Mouse (Mus musculus): ENCODE results near the gene Nkx6-2. TPM values are rescaled to one million over a fixed set of nuclear protein-coding genes. Genes with fewer than 3 reads are reported as not detected.

Gene Nkx6-2
- polyA plus RNA-seq (2011; ENCODE audit: insufficient read depth, insufficient read length, low read depth, missing spikeins): 1.2 and 1.4 TPM in 2 replicates

DNA sequence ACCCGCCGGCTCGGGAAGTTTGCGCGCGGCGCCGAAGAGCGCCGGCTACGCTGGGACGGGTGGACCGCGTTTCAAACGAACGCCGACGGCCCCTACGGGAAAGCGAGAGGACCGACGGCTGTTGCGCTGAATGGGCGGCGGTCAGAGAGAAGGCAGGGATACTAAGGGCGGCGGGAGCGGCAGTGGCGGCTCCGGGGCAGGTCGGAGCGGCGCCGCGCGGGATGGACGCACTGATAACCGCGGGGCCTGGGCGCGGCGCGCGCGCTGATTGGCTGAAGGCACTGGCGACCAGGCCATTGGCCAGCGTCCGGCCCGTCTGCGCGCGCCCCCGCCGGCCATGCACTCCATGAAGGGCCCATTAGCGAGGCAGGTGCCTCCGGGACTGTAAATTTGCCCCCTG, at the start of gene Nkx6-2:
TSS of gene Nkx6-2 (minus strand) at position 203 of the 400 bp plus-strand sequence.
- peaks cover 4% of the 10 kb centered on the region; the same call in 1 of the 2 replicates for H3K27me3 ChIP-seq (ENCODE audit: control insufficient read depth, insufficient read depth, low read length, poor library complexity, severe bottlenecking)
- H3K36me3 ChIP-seq (ENCODE audit: control insufficient read depth, insufficient read depth, low read length, poor library complexity, severe bottlenecking): no peaks in the 10 kb centered on the region
- no peaks in the 10 kb centered on the region for H3K9me3 ChIP-seq (replicated peaks; ENCODE audit: control insufficient read depth, insufficient read depth, low read length, poor library complexity, severe bottlenecking)
- peak within 1 kb of the TSS; percentile 70 for H3K4me3 ChIP-seq (ENCODE audit: low read depth, low read length)
- H3K9ac ChIP-seq (ENCODE audit: low read depth, poor library complexity, severe bottlenecking): peak within 1 kb of the TSS; percentile 63
- peaks cover 8% of the 10 kb centered on the region for H3K4me1 ChIP-seq (ENCODE audit: control insufficient read depth, insufficient read depth, low read length)
- no peak within 1 kb of the TSS for H3K27ac ChIP-seq (ENCODE audit: insufficient read depth, low read length)
- TF ChIP-seq EP300 (IDR thresholded peaks at IDR 0.05; ENCODE audit: insufficient read depth, low read depth, low read length) (no peak), CTCF (IDR thresholded peaks at IDR 0.05; ENCODE audit: low read depth, low read length) (no peak), POLR2A (IDR thresholded peaks at IDR 0.05; ENCODE audit: insufficient read depth, low read length) (no peak)

- Histone ChIP-seq H3K27ac (ENCODE audit: insufficient read depth, low read length) (no peak overlapping the region), H3K4me3 (ENCODE audit: low read depth, low read length) (no peak overlapping the region), H3K27me3 (ENCODE audit: control insufficient read depth, insufficient read depth, low read length, poor library complexity, severe bottlenecking) (no peaks in the 10 kb centered on the region), H3K36me3 (ENCODE audit: control insufficient read depth, insufficient read depth, low read length, poor library complexity, severe bottlenecking) (no peaks in the 10 kb centered on the region), H3K9me3 (replicated peaks; ENCODE audit: control insufficient read depth, insufficient read depth, low read length, poor library complexity, severe bottlenecking) (no peaks in the 10 kb centered on the region), H3K9ac (ENCODE audit: low read depth, poor library complexity, severe bottlenecking) (no peak overlapping the region), H3K4me1 (ENCODE audit: control insufficient read depth, insufficient read depth, low read length) (no peaks in the 10 kb centered on the region)
- no peak for TF ChIP-seq CTCF (IDR thresholded peaks at IDR 0.05; ENCODE audit: low read depth, low read length)
- TF ChIP-seq POLR2A (IDR thresholded peaks at IDR 0.05; ENCODE audit: insufficient read depth, low read length): no peak
- TF ChIP-seq EP300 (IDR thresholded peaks at IDR 0.05; ENCODE audit: insufficient read depth, low read depth, low read length): no peak
These were observed 42.6 kb upstream of the Nkx6-2 start for GRCm38 (mm10) chr7:139625156-139625555.

DNA sequence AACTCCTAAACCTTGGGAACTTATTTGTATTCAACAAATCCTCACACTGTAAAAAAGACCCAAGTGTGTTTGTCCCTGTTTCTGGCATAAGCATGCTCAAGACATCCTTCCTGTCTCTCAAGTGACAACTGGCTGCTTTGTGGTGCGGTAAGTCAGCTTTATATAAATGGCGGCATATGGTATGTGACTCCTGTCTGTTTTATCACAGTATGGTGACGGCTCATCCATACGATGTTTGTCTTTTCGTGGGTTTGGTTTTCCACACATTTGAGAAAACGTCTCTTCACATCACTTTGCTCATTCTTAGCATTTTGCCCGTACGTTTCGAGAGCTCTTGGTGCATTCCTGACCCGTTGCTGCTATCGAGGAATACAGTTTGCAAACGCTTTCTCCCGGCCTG, 40.0 kb upstream of the Nkx6-2 start:
- H3K36me3 ChIP-seq (ENCODE audit: control insufficient read depth, insufficient read depth, low read length, poor library complexity, severe bottlenecking): no peaks in the 10 kb centered on the region
- no peak overlapping the region for H3K9ac ChIP-seq (ENCODE audit: low read depth, poor library complexity, severe bottlenecking)
- no peaks in the 10 kb centered on the region for H3K4me1 ChIP-seq (ENCODE audit: control insufficient read depth, insufficient read depth, low read length)
- H3K9me3 ChIP-seq (replicated peaks; ENCODE audit: control insufficient read depth, insufficient read depth, low read length, poor library complexity, severe bottlenecking): no peaks in the 10 kb centered on the region
- no peaks in the 10 kb centered on the region for H3K27me3 ChIP-seq (ENCODE audit: control insufficient read depth, insufficient read depth, low read length, poor library complexity, severe bottlenecking)
- TF ChIP-seq POLR2A (IDR thresholded peaks at IDR 0.05; ENCODE audit: insufficient read depth, low read length): no peak
- no peak for TF ChIP-seq EP300 (IDR thresholded peaks at IDR 0.05; ENCODE audit: insufficient read depth, low read depth, low read length)
- no peak for TF ChIP-seq CTCF (IDR thresholded peaks at IDR 0.05; ENCODE audit: low read depth, low read length)
- H3K27ac ChIP-seq (ENCODE audit: insufficient read depth, low read length): no peak overlapping the region
- no peak overlapping the region for H3K4me3 ChIP-seq (ENCODE audit: low read depth, low read length)

GRCm38 (mm10) chr7:139615767-139616766, 33.5 kb upstream of the Nkx6-2 start:
- no peaks in the 10 kb centered on the region for H3K36me3 ChIP-seq (ENCODE audit: control insufficient read depth, insufficient read depth, low read length, poor library complexity, severe bottlenecking)

DNA sequence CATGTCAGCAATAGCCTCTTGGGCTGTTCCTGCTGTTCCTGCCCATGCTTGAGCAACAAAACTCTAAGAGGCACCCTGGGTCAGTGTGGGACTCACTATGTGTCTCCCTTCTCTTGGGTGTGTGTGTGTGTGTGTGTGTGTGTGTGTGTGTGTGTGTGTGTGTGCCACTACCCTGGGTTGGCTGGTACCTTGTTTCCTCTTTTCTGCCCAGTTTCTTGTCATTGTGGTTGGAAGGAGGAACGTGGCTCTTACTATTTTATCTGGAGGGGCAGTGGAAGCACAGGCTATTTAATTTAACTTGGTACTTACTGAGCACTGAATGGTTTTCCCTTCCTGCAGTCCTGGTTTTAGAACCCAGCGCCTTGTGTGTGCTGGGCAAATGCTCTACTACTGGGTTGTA, 27.7 kb upstream of the Nkx6-2 start:
- Histone ChIP-seq H3K36me3 (ENCODE audit: control insufficient read depth, insufficient read depth, low read length, poor library complexity, severe bottlenecking) (no peaks in the 10 kb centered on the region), H3K9ac (ENCODE audit: low read depth, poor library complexity, severe bottlenecking) (no peak overlapping the region), H3K9me3 (replicated peaks; ENCODE audit: control insufficient read depth, insufficient read depth, low read length, poor library complexity, severe bottlenecking) (no peaks in the 10 kb centered on the region), H3K4me3 (ENCODE audit: low read depth, low read length) (no peak overlapping the region), H3K27ac (ENCODE audit: insufficient read depth, low read length) (no peak overlapping the region), H3K27me3 (ENCODE audit: control insufficient read depth, insufficient read depth, low read length, poor library complexity, severe bottlenecking) (no peaks in the 10 kb centered on the region), H3K4me1 (ENCODE audit: control insufficient read depth, insufficient read depth, low read length) (no peaks in the 10 kb centered on the region)
- no peak for TF ChIP-seq POLR2A (IDR thresholded peaks at IDR 0.05; ENCODE audit: insufficient read depth, low read length)
- no peak for TF ChIP-seq CTCF (IDR thresholded peaks at IDR 0.05; ENCODE audit: low read depth, low read length)
- no peak for TF ChIP-seq EP300 (IDR thresholded peaks at IDR 0.05; ENCODE audit: insufficient read depth, low read depth, low read length)

More at GRCm38 (mm10) chr7:139615767-139616766, 33.5 kb upstream of the Nkx6-2 start:
- no peaks in the 10 kb centered on the region for H3K4me1 ChIP-seq (ENCODE audit: control insufficient read depth, insufficient read depth, low read length)
- TF ChIP-seq CTCF (IDR thresholded peaks at IDR 0.05; ENCODE audit: low read depth, low read length) (peak; percentile 87), EP300 (IDR thresholded peaks at IDR 0.05; ENCODE audit: insufficient read depth, low read depth, low read length) (no peak)
- H3K27me3 ChIP-seq (ENCODE audit: control insufficient read depth, insufficient read depth, low read length, poor library complexity, severe bottlenecking): no peaks in the 10 kb centered on the region
- H3K9me3 ChIP-seq (replicated peaks; ENCODE audit: control insufficient read depth, insufficient read depth, low read length, poor library complexity, severe bottlenecking): no peaks in the 10 kb centered on the region
- no peak overlapping the region for H3K4me3 ChIP-seq (ENCODE audit: low read depth, low read length)
- H3K9ac ChIP-seq (ENCODE audit: low read depth, poor library complexity, severe bottlenecking): no peak overlapping the region
- no peak overlapping the region for H3K27ac ChIP-seq (ENCODE audit: insufficient read depth, low read length)

GRCm38 (mm10) chr7:139595862-139596261, 13.3 kb upstream of the Nkx6-2 start:
- Histone ChIP-seq H3K36me3 (ENCODE audit: control insufficient read depth, insufficient read depth, low read length, poor library complexity, severe bottlenecking) (no peaks in the 10 kb centered on the region), H3K9me3 (replicated peaks; ENCODE audit: control insufficient read depth, insufficient read depth, low read length, poor library complexity, severe bottlenecking) (no peaks in the 10 kb centered on the region), H3K27me3 (ENCODE audit: control insufficient read depth, insufficient read depth, low read length, poor library complexity, severe bottlenecking) (no peaks in the 10 kb centered on the region), H3K9ac (ENCODE audit: low read depth, poor library complexity, severe bottlenecking) (no peak overlapping the region), H3K4me3 (ENCODE audit: low read depth, low read length) (no peak overlapping the region), H3K27ac (ENCODE audit: insufficient read depth, low read length) (no peak overlapping the region), H3K4me1 (ENCODE audit: control insufficient read depth, insufficient read depth, low read length) (peaks cover 8% of the 10 kb centered on the region)
- TF ChIP-seq EP300 (IDR thresholded peaks at IDR 0.05; ENCODE audit: insufficient read depth, low read depth, low read length) (no peak), POLR2A (IDR thresholded peaks at IDR 0.05; ENCODE audit: insufficient read depth, low read length) (no peak)
